1 mouse cellular context compared by ENCODE assay signal in genomic region chr13:54103866-54104265, GRCm38 (mm10).
TF ChIP-seq lines count a peak whose summit lies in the region.

No protein-coding gene starts in this region.

TF ChIP-seq in CH12.LX, 34 proteins besides CTCF, POLR2A, EP300 and RAD21 (continued from another document):
- TF ChIP-seq MXI1 (IDR thresholded peaks at IDR 0.05; ENCODE audit: low read depth, low read length) (peak; percentile 32; the same call in 1 of the 2 replicates), MAX (IDR thresholded peaks at IDR 0.05; ENCODE audit: low read length) (peak; percentile 77), BHLHE40 (IDR thresholded peaks at IDR 0.05; ENCODE audit: low read depth, low read length) (peak; percentile 99)
